Mouse (Mus musculus): ENCODE data around the gene Cbfa2t2. TPM values are rescaled to one million over a fixed set of nuclear protein-coding genes. Genes with fewer than 3 reads are reported as not detected.

The Cbfa2t2 gene
- polyA plus RNA-seq, 1 experiment from 2014 or later: 34.9 TPM

DNA sequence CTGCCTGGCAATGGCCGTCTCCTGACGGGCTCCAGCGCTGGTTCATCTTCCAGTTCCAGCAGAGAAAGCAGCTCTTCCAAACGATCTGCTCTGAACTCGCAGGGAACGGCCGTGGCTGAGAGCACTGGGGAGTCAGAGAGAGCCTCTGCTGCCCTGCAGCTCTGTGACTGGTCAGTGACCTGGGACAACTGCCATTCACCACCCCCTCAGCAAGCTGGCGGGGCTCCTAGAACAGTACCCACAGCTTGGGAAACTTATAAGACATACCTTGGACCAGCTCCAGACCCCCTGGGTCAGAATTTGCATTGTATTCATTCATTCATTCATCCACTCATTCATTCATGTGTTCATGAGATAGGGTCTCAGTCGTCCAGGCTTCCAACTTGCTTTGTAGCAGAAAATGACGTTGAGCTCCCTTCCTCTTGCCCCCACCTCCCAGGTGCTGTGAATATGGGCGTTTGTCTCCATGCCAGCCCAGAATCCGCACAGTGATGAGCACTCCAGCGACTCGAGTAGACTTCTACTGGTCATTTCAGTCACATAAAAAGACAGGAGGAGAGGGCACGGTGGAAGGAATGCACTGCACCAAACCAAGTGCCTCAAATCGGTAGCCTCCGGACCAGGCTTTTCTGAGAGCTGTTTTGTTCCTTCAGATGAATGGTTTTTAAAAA is 148.8 kb downstream of the Cbfa2t2 start:
- 0 out of 2 replicates have a peak, but pooled peaks cover 4% of the 10 kb centered on the region for H3K9me3 ChIP-seq (ENCODE audit: control insufficient read depth, low read length)
- H3K36me3 ChIP-seq (ENCODE audit: control insufficient read depth, insufficient read depth, low read length): peaks cover 10% of the 10 kb centered on the region
- no peak overlapping the region for H3K9ac ChIP-seq (ENCODE audit: low read length)
- WGBS: 59% methylated on average over 17 of the region's 17 CpGs
- H3K27me3 ChIP-seq (ENCODE audit: control insufficient read depth, insufficient read depth, low read depth, low read length): no peaks in the 10 kb centered on the region
- H3K27ac ChIP-seq (ENCODE audit: low read length): no peak overlapping the region
- H3K4me3 ChIP-seq (ENCODE audit: low read length): no peak overlapping the region
- no peak overlapping the region for H3K4me2 ChIP-seq (ENCODE audit: low read depth, low read length)
- peaks cover 6% of the 10 kb centered on the region; the same call in 1 of the 2 replicates for H3K4me1 ChIP-seq (replicated peaks; ENCODE audit: control insufficient read depth, insufficient read depth, low read length)
- no peak for ATAC-seq (ENCODE audit: low read depth)

DNA sequence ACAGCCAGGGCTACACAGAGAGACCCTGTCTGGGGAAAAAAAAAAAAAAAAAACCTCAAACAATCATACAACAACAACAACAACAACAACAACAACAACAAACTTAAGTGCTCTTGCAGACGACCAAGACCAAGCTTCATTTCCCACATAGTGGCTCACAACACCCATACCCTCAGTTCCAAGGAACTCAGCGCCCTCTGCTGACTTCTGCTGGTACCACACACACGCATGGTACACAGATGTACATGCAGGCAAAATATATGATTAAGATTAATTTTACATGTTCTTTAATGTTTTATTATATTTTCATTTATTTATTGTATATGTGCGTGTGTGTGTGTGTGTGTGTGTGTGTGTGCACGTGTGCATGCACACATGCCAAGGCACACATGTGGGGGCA is 150.1 kb downstream of the Cbfa2t2 start:
- Histone ChIP-seq H3K9me3 (ENCODE audit: control insufficient read depth, low read length) (0 out of 2 replicates have a peak, but pooled peaks cover 4% of the 10 kb centered on the region), H3K36me3 (ENCODE audit: control insufficient read depth, insufficient read depth, low read length) (peaks cover 10% of the 10 kb centered on the region), H3K27ac (ENCODE audit: low read length) (no peak overlapping the region), H3K4me2 (ENCODE audit: low read depth, low read length) (no peak overlapping the region), H3K4me3 (ENCODE audit: low read length) (no peak overlapping the region), H3K27me3 (ENCODE audit: control insufficient read depth, insufficient read depth, low read depth, low read length) (no peaks in the 10 kb centered on the region), H3K9ac (ENCODE audit: low read length) (no peak overlapping the region), H3K4me1 (replicated peaks; ENCODE audit: control insufficient read depth, insufficient read depth, low read length) (peaks cover 6% of the 10 kb centered on the region; the same call in 1 of the 2 replicates)
- ATAC-seq (ENCODE audit: low read depth): no peak
- 65% methylated on average over 5 of the region's 5 CpGs for WGBS

Other genes starting within 250 kb of the Cbfa2t2 start
- 1.5 and 1.8 TPM in 2 replicates for gene Bpifb1, start 245.7 kb upstream of the Cbfa2t2 start, polyA plus RNA-seq (2015; fragmentation: Nextera tagmentation; extraction: Ambion mirVana)
- gene Bpifb5, start 212.7 kb upstream of the Cbfa2t2 start, polyA plus RNA-seq (2015; fragmentation: Nextera tagmentation; extraction: Ambion mirVana): 2.3 and 2.4 TPM in 2 replicates
- gene Bpifb9a, start 178.6 kb upstream of the Cbfa2t2 start, polyA plus RNA-seq (2015; fragmentation: Nextera tagmentation; extraction: Ambion mirVana): not detected in 2 replicates
- not detected in 2 replicates for gene Bpifb9b, start 129.3 kb upstream of the Cbfa2t2 start, polyA plus RNA-seq (2015; fragmentation: Nextera tagmentation; extraction: Ambion mirVana)
- 19.1 and 19.7 TPM in 2 replicates for gene Cdk5rap1, start 63.5 kb upstream of the Cbfa2t2 start, polyA plus RNA-seq (2015; fragmentation: Nextera tagmentation; extraction: Ambion mirVana)
- gene Snta1, start 28.4 kb upstream of the Cbfa2t2 start, polyA plus RNA-seq (2015; fragmentation: Nextera tagmentation; extraction: Ambion mirVana): 8.2 and 8.4 TPM in 2 replicates
- gene 1700003F12Rik, start 110.6 kb downstream of the Cbfa2t2 start, polyA plus RNA-seq (2015; fragmentation: Nextera tagmentation; extraction: Ambion mirVana): 0.54 and 1.1 TPM in 2 replicates
- gene Actl10, start 115.3 kb downstream of the Cbfa2t2 start, polyA plus RNA-seq (2015; fragmentation: Nextera tagmentation; extraction: Ambion mirVana): 0.33 and 0.35 TPM in 2 replicates
- gene Necab3, start 122.4 kb downstream of the Cbfa2t2 start, polyA plus RNA-seq (2015; fragmentation: Nextera tagmentation; extraction: Ambion mirVana): 2.7 and 4.4 TPM in 2 replicates
- gene E2f1, start 133.4 kb downstream of the Cbfa2t2 start, polyA plus RNA-seq (2015; fragmentation: Nextera tagmentation; extraction: Ambion mirVana): 15.6 and 21.3 TPM in 2 replicates
- gene Pxmp4, start 167.2 kb downstream of the Cbfa2t2 start, polyA plus RNA-seq (2015; fragmentation: Nextera tagmentation; extraction: Ambion mirVana): 31.4 and 33.1 TPM in 2 replicates
- 0.88 and 1.0 TPM in 2 replicates for gene Zfp341, start 176.8 kb downstream of the Cbfa2t2 start, polyA plus RNA-seq (2015; fragmentation: Nextera tagmentation; extraction: Ambion mirVana)
- gene 4930519P11Rik, start 177.0 kb downstream of the Cbfa2t2 start, polyA plus RNA-seq (2015; fragmentation: Nextera tagmentation; extraction: Ambion mirVana): 0.48 TPM in 1 of 2 replicates, not detected in the other
- gene Chmp4b, start 215.2 kb downstream of the Cbfa2t2 start, polyA plus RNA-seq (2015; fragmentation: Nextera tagmentation; extraction: Ambion mirVana): 19.3 and 22.6 TPM in 2 replicates

Data from lung, embryonic 16.5 days (tissue).